Mouse (Mus musculus) C2C12 (cell line): Measurements from ENCODE around the gene Elp5.

Experiments used
- CTCF ChIP-seq: IDR thresholded peaks from one replicate; pipeline ENCODE4 v1.5.1; 2011; ENCODE audit not compliant: control insufficient read depth, insufficient read depth, insufficient read length
- USF1 ChIP-seq: IDR thresholded peaks from one replicate; pipeline ENCODE4 v1.6.1; 2011; ENCODE audit warnings: low read depth, mild to moderate bottlenecking, control low read depth, moderate library complexity

DNA sequence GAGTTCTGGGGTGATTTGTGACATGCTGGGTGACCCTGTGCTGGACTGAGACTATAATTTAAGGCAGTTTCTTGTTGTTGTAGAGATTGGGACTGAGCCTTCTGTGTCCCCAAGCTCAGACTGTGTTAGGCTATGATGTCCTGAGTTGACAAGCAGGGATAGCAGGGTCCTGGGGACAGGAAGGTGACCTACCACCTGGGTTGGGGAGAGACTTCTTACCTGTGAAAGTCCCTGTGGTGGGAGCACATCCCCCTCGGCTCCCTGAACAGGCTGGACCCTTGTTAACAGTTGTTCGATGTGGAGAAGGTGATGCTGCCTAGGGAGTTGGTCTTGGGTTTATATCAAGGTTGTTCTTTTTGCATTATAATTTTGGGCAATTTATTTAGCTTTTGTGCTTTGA is 20.2 kb upstream of the Elp5 start:
- TF ChIP-seq USF1 = no peak
- TF ChIP-seq CTCF = no peak
